Mouse (Mus musculus) frontal cortex, postnatal 14 days (tissue): ENCODE measurements at regions not wholly inside any gene's neighbourhood (a gene's known extent, or its start where the extent isn't known, plus 50 kb on each side); places are given as distances from the start of the nearest gene placed in this dataset.

Experiments used
- DNase-seq, 2 experiments: peaks; one replicate each; pipeline ENCODE4 v3.0.0; 2022; ENCODE audit warnings: low spot score in 2 of 2

DNA sequence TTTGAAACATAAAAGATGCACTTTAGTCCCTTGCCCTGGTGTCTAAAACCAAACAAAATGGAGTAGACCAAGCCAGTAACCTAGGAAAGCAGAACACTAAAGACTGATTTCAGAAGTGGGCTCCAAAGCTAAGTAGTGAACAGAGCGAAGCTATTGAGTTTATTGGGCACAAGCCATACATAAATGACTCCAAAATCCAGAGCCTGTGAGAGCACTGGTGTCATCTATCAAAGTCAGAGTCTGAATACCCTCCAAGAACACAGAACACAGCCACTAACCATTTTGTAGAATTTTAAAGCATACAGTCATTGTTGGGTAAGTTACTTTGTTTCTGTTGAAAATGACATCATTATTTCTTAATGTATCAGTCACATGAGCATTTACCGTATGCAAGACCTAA lies 175.0 kb upstream of the Lrig3 start:
- DNase-seq, result no peak

DNA sequence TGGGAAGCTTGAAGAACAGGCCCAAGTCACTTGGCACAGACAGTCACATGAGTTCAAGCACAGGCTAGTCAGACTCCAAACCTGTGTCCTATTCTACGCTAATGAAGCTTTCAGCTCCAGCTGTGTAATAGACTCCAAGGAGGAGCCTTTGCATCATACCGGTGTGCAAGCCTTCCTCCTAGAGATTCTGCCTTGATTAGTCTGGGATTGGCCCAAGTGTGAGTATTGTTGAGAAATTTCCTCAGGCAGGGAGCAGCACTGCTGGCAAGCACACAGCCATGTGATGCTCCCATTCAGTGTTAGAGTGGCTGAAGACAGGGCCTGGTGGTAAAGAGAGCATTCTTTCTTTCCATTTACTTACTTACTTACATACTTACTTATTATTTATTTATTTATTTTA lies 171.5 kb upstream of the Lrig3 start:
- no peak for DNase-seq

DNA sequence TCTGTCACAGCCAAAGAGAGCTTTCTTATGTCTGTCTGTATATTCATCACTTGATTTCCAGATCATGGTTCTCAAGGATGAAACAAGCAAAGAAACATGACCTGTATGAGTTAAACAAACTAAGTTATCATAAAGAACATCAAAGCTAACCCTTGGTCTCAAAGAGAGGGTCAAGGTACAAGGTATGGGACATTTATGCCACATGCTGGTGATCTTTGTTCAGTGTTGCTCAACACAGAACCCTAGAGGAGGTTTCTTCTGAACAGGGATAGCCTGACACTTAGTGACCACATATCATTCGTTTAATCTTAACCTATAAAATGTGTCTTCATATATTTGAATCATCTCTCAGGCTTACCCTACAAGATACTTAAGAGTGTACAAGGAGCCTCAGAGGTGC lies 170.6 kb upstream of the Lrig3 start:
- no peak for DNase-seq

DNA sequence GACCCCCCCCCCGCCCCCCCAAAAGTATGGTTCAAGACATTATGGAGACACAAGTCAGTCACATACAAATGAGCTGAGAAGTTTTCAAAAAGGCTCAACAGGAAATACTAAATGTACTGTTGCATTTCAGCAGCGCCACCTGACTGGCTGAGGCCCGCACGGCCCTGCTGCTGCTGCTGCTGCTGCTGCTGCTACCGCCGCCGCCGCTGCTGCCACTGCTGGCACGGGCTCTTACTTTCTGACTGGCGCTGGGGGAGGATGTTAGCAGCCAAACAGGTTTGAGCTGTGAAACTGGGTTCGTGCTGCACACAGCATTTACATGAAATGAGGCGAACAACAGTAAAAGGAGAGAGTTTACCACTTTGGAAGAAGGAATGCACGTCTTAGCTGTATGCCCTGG lies 167.3 kb upstream of the Lrig3 start:
- DNase-seq, result no peak

GRCm38 (mm10) chr10:125800572-125801114 lies 165.3 kb upstream of the Lrig3 start:
- no peak for DNase-seq

GRCm38 (mm10) chr10:125801450-125801849 lies 164.5 kb upstream of the Lrig3 start:
- DNase-seq, result no peak

GRCm38 (mm10) chr10:125802923-125803583 lies 162.9 kb upstream of the Lrig3 start:
- DNase-seq, result no peak

DNA sequence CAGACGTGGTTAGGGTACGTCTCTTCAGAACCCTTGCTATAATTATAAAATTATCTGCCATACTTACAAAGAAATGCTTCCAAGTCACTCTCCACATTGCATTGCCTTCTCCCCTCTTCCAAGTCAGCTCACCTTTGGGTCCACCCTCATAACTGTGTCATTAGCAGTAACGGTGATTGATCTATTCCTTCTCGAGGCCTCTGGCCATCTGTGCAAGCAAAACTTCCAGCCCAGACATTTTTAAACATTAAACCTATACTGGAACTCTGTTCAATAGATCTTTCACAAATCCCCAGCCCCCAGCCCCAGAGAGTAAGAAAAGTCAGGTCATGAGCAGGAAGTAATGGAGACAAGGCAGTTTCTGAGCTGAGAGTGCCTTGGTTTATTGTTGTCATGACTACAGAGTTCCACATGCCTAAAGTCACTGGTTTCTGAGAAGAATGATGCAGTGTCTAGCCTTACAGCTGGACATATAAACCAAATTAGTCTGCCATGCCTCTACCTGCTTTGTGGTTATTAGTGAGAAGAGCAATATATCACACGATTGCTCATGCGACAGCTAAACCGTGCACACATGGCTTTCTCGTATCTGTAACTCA lies 156.1 kb upstream of the Lrig3 start:
- no peak for DNase-seq

- DNase-seq, result no peak
Measured at GRCm38 (mm10) chr10:125810590-125810989, 155.4 kb upstream of the Lrig3 start.

GRCm38 (mm10) chr10:125814191-125814887 lies 151.6 kb upstream of the Lrig3 start:
- DNase-seq, result no peak

GRCm38 (mm10) chr10:125832134-125832533 lies 133.8 kb upstream of the Lrig3 start:
- no peak for DNase-seq

DNA sequence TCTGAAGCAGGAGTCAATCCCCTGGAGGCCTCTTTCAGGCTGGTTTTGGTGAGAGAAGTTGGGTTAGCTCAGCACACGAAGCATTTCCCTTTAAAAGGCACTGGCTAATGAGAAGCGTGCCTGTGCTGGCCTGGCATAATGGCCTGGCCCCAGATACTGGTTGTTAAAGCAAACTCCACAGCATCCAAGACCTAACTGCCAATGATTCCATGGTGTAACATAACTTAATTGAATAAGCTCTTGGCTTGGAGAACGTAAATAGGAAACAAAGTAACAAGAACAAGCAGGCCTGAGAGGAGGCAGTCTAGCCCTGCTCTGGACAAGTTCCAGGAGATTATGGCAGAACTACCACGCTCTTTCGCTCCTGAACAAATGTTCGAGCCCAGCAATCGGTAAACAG lies 133.2 kb upstream of the Lrig3 start:
- DNase-seq, result no peak

DNA sequence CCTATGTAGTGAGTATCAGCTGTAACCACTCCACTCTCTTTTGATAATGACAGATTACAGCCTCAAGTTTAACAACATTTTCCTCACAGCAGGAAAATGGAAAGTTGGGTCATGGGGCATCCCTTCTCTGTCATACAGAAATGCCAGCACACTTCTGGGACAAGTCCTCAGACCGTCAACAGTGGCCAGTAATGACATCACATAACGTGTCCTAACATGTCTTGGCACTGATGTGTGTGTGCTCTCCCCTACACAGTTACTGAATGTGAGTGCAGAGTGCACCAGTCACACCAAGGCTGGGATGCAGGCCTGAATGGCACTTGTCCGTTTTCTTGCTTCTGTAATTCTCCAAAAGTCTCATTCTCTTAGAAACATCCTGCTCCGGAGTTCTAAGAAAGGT lies 132.0 kb upstream of the Lrig3 start:
- DNase-seq, result no peak

GRCm38 (mm10) chr10:125838982-125839381 lies 127.0 kb upstream of the Lrig3 start:
- DNase-seq, result no peak

DNA sequence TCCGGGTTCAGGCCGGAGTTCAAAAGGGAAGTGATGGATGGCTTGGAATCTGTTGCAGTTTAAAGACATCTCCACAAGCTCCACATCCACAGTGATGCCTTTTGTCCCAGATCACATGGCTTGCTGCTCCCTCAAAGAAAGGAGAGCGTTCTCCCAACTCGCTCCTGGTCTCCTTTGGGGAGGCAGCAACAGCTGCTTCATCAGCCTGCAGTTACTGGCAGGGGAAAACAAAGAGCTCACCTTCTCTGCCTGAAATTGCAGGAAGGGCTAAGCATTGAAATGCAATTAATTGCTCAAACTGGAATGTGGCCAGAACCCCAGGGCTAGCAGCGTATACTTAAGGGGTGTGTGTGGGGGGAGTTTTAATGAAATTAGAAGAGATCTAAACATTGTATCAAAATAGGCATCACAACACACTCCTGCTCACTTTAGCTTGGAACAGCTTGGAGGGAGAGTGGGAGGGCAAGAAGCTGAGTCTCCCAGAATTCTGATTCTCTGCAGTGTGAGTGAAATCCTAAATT lies 126.3 kb upstream of the Lrig3 start:
- DNase-seq, result peak; percentile 14 to 27

GRCm38 (mm10) chr10:125840388-125840787 lies 125.6 kb upstream of the Lrig3 start:
- no peak for DNase-seq

- no peak for DNase-seq
Measured at GRCm38 (mm10) chr10:125844336-125844865, 121.6 kb upstream of the Lrig3 start.

DNA sequence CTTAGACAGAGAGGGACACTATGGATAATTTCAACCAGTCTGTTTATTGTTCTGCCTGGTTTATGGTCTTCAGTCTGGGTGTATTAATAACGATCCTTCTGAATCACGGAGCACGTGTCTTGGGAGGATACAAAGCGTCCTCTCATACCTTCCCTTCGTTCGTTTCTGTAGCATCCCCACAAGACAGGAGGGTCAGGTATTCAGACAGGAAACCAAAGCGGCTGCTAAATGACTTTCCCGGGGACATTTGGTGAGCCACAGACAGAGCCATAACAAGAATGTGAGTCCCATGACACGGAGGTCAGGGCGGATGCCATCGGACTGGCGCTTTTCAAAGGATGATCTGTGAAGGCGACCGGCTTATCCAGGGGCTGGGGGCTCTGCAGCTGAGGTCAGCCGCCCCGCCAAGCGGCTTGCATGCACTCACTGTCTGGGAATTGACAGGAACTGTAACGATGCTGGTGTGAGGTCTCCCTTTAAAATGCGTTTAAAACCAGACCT lies 120.9 kb upstream of the Lrig3 start:
- DNase-seq, result no peak

DNA sequence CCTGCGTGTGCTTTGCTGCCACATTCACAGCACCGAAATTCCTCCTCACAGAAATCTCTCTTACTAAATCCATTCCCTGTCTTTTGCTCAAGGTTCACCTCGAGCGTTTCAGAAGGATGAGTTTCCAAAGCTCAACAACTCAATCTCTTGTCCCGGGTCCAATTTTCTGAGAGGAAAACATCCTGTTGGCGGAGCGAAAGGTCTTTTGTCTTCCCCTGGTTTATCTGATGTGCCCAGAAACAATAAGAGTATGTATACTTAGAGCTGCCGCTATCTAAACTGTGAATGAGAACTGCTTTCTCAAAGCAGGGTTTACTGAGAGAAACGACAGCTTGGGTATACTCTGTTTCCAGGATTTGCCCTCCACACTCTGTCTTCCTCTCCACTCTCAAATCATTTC lies 115.6 kb upstream of the Lrig3 start:
- no peak for DNase-seq

DNA sequence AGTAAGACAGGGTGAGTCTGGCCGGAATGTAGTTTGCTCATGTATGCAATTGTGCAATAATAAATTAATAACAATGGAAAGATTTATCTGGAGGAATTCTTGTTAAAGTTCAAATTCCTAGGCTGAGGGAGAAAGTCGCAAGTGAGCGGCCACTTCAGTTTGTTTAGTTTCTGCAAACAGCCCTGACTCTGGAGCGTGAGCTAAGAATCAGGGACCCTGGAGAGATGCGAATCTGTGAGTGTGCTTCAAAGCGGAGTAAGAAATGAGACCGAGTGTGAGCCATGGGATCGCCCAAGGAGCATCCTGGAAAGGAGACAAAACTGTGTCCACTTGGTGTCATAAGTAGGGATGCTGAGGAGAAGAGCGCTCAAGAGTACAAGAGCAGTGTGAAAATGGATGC lies 104.2 kb upstream of the Lrig3 start:
- no peak for DNase-seq

- DNase-seq, result no peak
Measured at GRCm38 (mm10) chr10:125866346-125866745, 99.6 kb upstream of the Lrig3 start.

DNA sequence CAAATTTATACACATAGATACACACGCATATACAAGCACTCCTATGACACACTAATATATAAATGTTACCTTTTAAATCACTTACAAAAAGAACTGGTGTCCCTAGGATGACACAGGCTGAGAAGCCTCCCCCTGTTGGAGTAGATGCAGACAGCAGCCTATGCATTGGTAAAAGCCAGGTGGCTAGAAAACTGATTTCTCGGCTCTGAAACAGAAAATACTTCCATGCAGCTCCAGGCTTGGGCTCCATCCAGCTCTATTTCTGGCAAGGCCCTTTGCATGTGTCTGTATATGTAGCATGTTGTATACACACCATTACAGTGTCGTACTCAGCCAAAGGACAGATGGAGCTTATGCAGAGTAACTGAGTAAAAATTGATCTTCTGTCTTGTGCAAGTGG lies 81.4 kb upstream of the Lrig3 start:
- no peak for DNase-seq
